Mouse (Mus musculus) intestine, postnatal 0 days (tissue): ENCODE measurements around the gene Slc29a4. TPM values are rescaled to one million over a fixed set of nuclear protein-coding genes. Genes with fewer than 3 reads are reported as not detected.

ENCODE experiments used
- ATAC-seq: fragments of 200-750 bp; cut with Nextera tagmentation; 2 replicates; pipeline ENCODE4 v1.8.0; 2017; ENCODE audit warnings: mild to moderate bottlenecking, moderate TSS enrichment, moderate library complexity
- H3K27ac ChIP-seq: fragments of 300-500 bp; sonication (generic); 2 replicates; pipeline ENCODE4 v1.5.1; 2014; ENCODE audit warnings: mild to moderate bottlenecking, low read depth, low read length, moderate library complexity
- H3K27me3 ChIP-seq: fragments of 300-500 bp; sonication (generic); replicated peaks from 2 replicates; pipeline ENCODE4 v1.6.1; 2014; ENCODE audit warnings: low read length, mixed read lengths; ENCODE audit not compliant: control insufficient read depth, insufficient read depth
- H3K36me3 ChIP-seq: fragments of 300-500 bp; sonication (generic); 2 replicates; pipeline ENCODE4 v1.6.1; 2014; ENCODE audit warnings: mild to moderate bottlenecking, moderate library complexity; ENCODE audit not compliant: control insufficient read depth, insufficient read depth
- H3K4me1 ChIP-seq: fragments of 300-500 bp; sonication (generic); replicated peaks from 2 replicates; pipeline ENCODE4 v1.6.1; 2014; ENCODE audit warnings: antibody characterized with exemption, low read length, mixed read lengths; ENCODE audit not compliant: control insufficient read depth, insufficient read depth
- H3K4me2 ChIP-seq: fragments of 300-500 bp; sonication (generic); replicated peaks from 2 replicates; pipeline ENCODE4 v1.6.1; 2014; ENCODE audit warnings: low read depth, mild to moderate bottlenecking, moderate library complexity
- H3K4me3 ChIP-seq: fragments of 300-500 bp; sonication (generic); 2 replicates; pipeline ENCODE4 v1.5.1; 2014; ENCODE audit warnings: low read depth, low read length
- H3K9ac ChIP-seq: fragments of 300-500 bp; sonication (generic); 2 replicates; pipeline ENCODE4 v1.6.1; 2014; ENCODE audit warnings: mild to moderate bottlenecking, low read depth, low read length
- H3K9me3 ChIP-seq: fragments of 300-500 bp; sonication (generic); 2 replicates; pipeline ENCODE4 v1.6.1; 2016; ENCODE audit warnings: mixed run types; ENCODE audit not compliant: control insufficient read depth
- CTCF ChIP-seq: sonication (generic); IDR thresholded peaks from 2 replicates; pipeline ENCODE4 v1.5.1; 2016; ENCODE audit warnings: low read depth, mild to moderate bottlenecking, control low read depth, antibody characterized with exemption, moderate library complexity
- WGBS: fragments of 180-500 bp; shearing (Covaris S2); extraction: QIAGEN DNeasy Blood & Tissue Kit; methylation state at CpG from one replicate; pipeline ENCODE4 v1.1.7; 2014; 5-methylcytosine and 5-hydroxymethylcytosine counted together
- polyA plus RNA-seq: library from polyadenylated mRNA; unstranded; fragments of >200 nt; fragmentation: Nextera tagmentation; extraction: Ambion mirVana; gene quantifications from 2 replicates; pipeline ENCODE4 v1.2.1, GENCODE M21; 2015

The Slc29a4 gene
- polyA plus RNA-seq, 1 experiment from 2014 or later: 3.5 TPM

- Histone ChIP-seq H3K4me2 (no peak overlapping the region), H3K9me3 (no peaks in the 10 kb centered on the region), H3K4me3 (no peak overlapping the region), H3K27me3 (no peaks in the 10 kb centered on the region), H3K36me3 (peaks cover 87% of the 10 kb centered on the region), H3K4me1 (no peaks in the 10 kb centered on the region), H3K9ac (no peak overlapping the region), H3K27ac (no peak overlapping the region)
- WGBS: 52% methylated on average over 8 of the region's 8 CpGs
- ATAC-seq: no peak
- TF ChIP-seq CTCF: no peak
Measured at GRCm38 (mm10) chr5:142739941-142740340, 47.6 kb downstream of the Slc29a4 start.

- Histone ChIP-seq H3K36me3 (peaks cover 82% of the 10 kb centered on the region), H3K9ac (no peak overlapping the region), H3K27ac (no peak overlapping the region), H3K4me1 (no peaks in the 10 kb centered on the region), H3K27me3 (no peaks in the 10 kb centered on the region), H3K4me2 (no peak overlapping the region), H3K9me3 (no peaks in the 10 kb centered on the region), H3K4me3 (no peak overlapping the region)
- no peak for TF ChIP-seq CTCF
- 78% methylated on average over 12 of the region's 12 CpGs for WGBS
- ATAC-seq: no peak
Measured at GRCm38 (mm10) chr5:142747026-142747629, 54.8 kb downstream of the Slc29a4 start.

GRCm38 (mm10) chr5:142750173-142750572, 57.9 kb downstream of the Slc29a4 start:
- ATAC-seq: no peak
- Histone ChIP-seq H3K27ac (no peak overlapping the region), H3K9ac (no peak overlapping the region), H3K36me3 (peaks cover 80% of the 10 kb centered on the region), H3K4me3 (no peak overlapping the region), H3K9me3 (no peaks in the 10 kb centered on the region), H3K4me2 (no peak overlapping the region), H3K4me1 (no peaks in the 10 kb centered on the region), H3K27me3 (no peaks in the 10 kb centered on the region)
- 88% methylated on average over 11 of the region's 11 CpGs for WGBS
- TF ChIP-seq CTCF: no peak

GRCm38 (mm10) chr5:142752241-142752640, 59.9 kb downstream of the Slc29a4 start:
- Histone ChIP-seq H3K4me3 (no peak overlapping the region), H3K9me3 (no peaks in the 10 kb centered on the region), H3K4me2 (no peak overlapping the region), H3K4me1 (no peaks in the 10 kb centered on the region), H3K27me3 (no peaks in the 10 kb centered on the region), H3K27ac (no peak overlapping the region), H3K36me3 (peaks cover 85% of the 10 kb centered on the region), H3K9ac (no peak overlapping the region)
- 75% methylated on average over 13 of the region's 13 CpGs for WGBS
- no peak for TF ChIP-seq CTCF
- ATAC-seq: no peak

- 90% methylated on average over 8 of the region's 8 CpGs for WGBS
- H3K4me3 ChIP-seq: no peak overlapping the region
- ATAC-seq: no peak
- peaks cover 93% of the 10 kb centered on the region for H3K36me3 ChIP-seq
- no peak overlapping the region for H3K9ac ChIP-seq
- H3K4me2 ChIP-seq: no peak overlapping the region
- H3K27me3 ChIP-seq: no peaks in the 10 kb centered on the region
- no peaks in the 10 kb centered on the region for H3K9me3 ChIP-seq
- no peaks in the 10 kb centered on the region for H3K4me1 ChIP-seq
- TF ChIP-seq CTCF: no peak
- H3K27ac ChIP-seq: no peak overlapping the region
Measured at GRCm38 (mm10) chr5:142759786-142760185, 67.5 kb downstream of the Slc29a4 start.

- H3K9me3 ChIP-seq: no peaks in the 10 kb centered on the region
- TF ChIP-seq CTCF: no peak
- H3K9ac ChIP-seq: no peak overlapping the region
- no peak for ATAC-seq
- peaks cover 93% of the 10 kb centered on the region for H3K36me3 ChIP-seq
- H3K4me3 ChIP-seq: no peak overlapping the region
- 93% methylated on average over 16 of the region's 16 CpGs for WGBS
- no peaks in the 10 kb centered on the region for H3K27me3 ChIP-seq
- no peaks in the 10 kb centered on the region for H3K4me1 ChIP-seq
- no peak overlapping the region for H3K4me2 ChIP-seq
- H3K27ac ChIP-seq: no peak overlapping the region
Measured at GRCm38 (mm10) chr5:142761326-142761983, 69.1 kb downstream of the Slc29a4 start.
